Mouse (Mus musculus): Measurements from ENCODE around the gene Tcf20.

Tcf20 gene

GRCm38 (mm10) chr15:82987732-82988112 lies at the start of gene Tcf20:
Gene Tcf20, minus strand, starts transcription at chr15:82987872.
- DNase-seq: peak; percentile 86

GRCm38 (mm10) chr15:83036900-83037519 lies 49.3 kb upstream of the Tcf20 start:
- peak; percentile 68 for DNase-seq

GRCm38 (mm10) chr15:83036089-83036488 lies 48.4 kb upstream of the Tcf20 start:
- DNase-seq: no peak

- peak; percentile 49 for DNase-seq
These were observed 46.8 kb upstream of the Tcf20 start for GRCm38 (mm10) chr15:83034275-83034977.

GRCm38 (mm10) chr15:83032981-83033541 lies 45.4 kb upstream of the Tcf20 start, which contains the start of gene Nfam1:
Gene Nfam1, minus strand, starts transcription at chr15:83033306.
- DNase-seq: no peak

GRCm38 (mm10) chr15:83030884-83031283 lies 43.2 kb upstream of the Tcf20 start:
- DNase-seq: no peak

GRCm38 (mm10) chr15:83029725-83030718 lies 42.4 kb upstream of the Tcf20 start:
- no peak for DNase-seq

- DNase-seq: peak; percentile 50
These were observed 38.5 kb upstream of the Tcf20 start for GRCm38 (mm10) chr15:83026129-83026528.

GRCm38 (mm10) chr15:83025041-83025760 lies 37.5 kb upstream of the Tcf20 start:
- no peak for DNase-seq

- DNase-seq: no peak
These were observed 35.3 kb upstream of the Tcf20 start for GRCm38 (mm10) chr15:83022947-83023346.

GRCm38 (mm10) chr15:83010990-83011664 lies 23.5 kb upstream of the Tcf20 start:
- peak; percentile 79 for DNase-seq

- DNase-seq: no peak
These were observed 22.8 kb upstream of the Tcf20 start for GRCm38 (mm10) chr15:83010423-83010822.

GRCm38 (mm10) chr15:83009532-83009931 lies 21.9 kb upstream of the Tcf20 start:
- DNase-seq: no peak

GRCm38 (mm10) chr15:83008761-83009423 lies 21.2 kb upstream of the Tcf20 start:
- DNase-seq: no peak

GRCm38 (mm10) chr15:83007346-83007920 lies 19.8 kb upstream of the Tcf20 start:
- no peak for DNase-seq

GRCm38 (mm10) chr15:83002665-83003548 lies 15.2 kb upstream of the Tcf20 start:
- DNase-seq: peak; percentile 95

- DNase-seq: no peak
These were observed 11.1 kb upstream of the Tcf20 start for GRCm38 (mm10) chr15:82998811-82999221.

GRCm38 (mm10) chr15:82996431-82996830 lies 8.8 kb upstream of the Tcf20 start:
- no peak for DNase-seq

GRCm38 (mm10) chr15:82995239-82995638 lies 7.6 kb upstream of the Tcf20 start:
- no peak for DNase-seq

GRCm38 (mm10) chr15:82992911-82993310 lies 5.2 kb upstream of the Tcf20 start:
- no peak for DNase-seq

All from right cerebral cortex, postnatal 4 days (tissue).